Mouse (Mus musculus) gastrocnemius, postnatal 25 days (tissue): ENCODE data around the gene Cfap97. TPM values are rescaled to one million over a fixed set of nuclear protein-coding genes. Genes with fewer than 3 reads are reported as not detected.
"Not testable (repeated sequence)": the region's sequence is repeated elsewhere in the genome, so short reads cannot be mapped to it uniquely, and the experiment has no call there.

Experiments
- DNase-seq: peaks from one replicate; pipeline ENCODE4 v3.0.0; 2022
- microRNA-seq, 2 experiments: library from miRNA; unstranded; fragments of <30 nt; microRNA quantifications; one replicate each; pipeline ENCODE4 v1.2.0; 2021; ENCODE audit warnings: borderline replicate concordance in 2 of 2
- total RNA-seq, 2 experiments: library from RNA; stranded (reverse); gene quantifications; 1 replicate in 1 of 2; 2 replicates in 1 of 2; pipeline ENCODE4 v1.2.3; 2021

The Cfap97 gene
- total RNA-seq, 2 experiments from 2014 or later: 11.1 to 11.3 TPM

DNA sequence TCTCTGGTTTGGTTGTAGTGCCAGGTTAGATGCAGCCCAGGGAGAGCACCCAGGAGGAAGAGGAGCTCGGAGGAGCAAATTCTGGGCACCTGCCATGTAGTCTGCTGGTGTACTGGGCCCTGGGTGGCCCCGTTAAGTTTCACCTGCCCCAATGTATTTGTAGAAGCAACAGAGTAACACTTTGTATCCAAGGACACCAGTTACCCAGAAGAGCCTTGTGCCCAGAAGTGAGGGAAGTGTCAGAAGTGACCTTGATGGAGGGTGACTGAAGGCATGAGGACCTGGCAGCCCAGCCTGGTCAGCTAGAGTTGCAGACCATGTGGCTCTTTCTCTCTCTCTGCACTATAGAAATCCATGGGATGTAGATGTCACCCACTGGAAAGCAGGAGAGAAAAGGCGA, 69.0 kb downstream of the Cfap97 start:
- peak; percentile 57 for DNase-seq

DNA sequence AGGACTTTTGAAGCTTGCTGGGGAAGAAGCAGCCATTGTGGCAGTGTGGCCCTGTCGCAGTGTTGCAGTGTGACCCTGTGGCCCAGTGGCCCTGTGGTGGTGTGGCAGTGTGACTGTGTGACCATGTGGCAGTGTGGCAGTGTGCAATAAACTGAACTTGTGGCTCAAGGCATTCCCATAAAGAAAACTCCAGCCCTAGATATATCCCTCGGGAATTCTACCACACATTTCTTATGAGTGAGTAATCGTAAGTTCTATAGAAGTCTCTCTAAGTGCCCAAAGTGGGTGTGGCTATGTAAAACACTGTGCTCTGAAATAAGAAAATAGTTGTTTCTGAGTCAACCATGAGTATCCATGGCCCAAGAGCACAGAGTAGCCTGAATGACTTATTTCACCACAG, 73.9 kb downstream of the Cfap97 start:
- no peak for DNase-seq

DNA sequence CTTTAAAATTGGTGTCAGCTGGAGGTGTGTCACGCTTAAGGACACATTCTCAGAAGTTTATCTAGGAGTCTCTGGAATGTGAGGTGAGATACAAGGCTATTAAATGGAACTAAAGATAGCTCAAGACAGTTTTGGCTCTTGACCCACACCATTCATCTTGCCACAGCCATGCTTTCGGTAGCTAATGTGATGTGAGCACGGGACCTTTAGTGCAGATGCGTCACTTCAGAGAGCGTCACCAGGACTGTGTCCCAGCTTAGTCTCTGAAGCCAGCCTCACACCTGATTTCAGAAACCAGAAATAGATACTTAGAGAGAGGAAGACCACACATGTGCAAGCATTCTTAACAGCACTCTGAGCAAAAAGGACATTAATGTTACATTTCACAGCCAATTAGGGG, 75.1 kb downstream of the Cfap97 start:
- DNase-seq: no peak

DNA sequence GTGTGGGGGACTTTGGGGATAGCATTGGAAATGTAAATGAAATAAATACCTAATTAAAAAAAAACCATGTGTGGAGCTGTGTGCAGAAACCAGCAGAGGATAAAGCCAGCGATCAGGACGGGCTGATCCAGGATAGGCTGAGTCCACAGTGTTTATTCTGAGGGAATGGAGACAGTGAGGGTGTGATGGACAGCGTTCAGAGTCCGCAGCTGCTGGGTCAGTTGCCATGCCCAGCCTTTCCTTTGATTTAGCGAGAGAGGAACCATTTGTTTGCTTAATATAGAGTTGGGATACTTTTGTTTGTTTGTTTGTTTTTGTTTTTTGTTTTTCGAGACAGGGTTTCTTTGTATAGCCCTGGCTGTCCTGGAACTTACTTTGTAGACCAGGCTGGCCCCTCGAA, 80.4 kb downstream of the Cfap97 start:
- not testable (repeated sequence) for DNase-seq

DNA sequence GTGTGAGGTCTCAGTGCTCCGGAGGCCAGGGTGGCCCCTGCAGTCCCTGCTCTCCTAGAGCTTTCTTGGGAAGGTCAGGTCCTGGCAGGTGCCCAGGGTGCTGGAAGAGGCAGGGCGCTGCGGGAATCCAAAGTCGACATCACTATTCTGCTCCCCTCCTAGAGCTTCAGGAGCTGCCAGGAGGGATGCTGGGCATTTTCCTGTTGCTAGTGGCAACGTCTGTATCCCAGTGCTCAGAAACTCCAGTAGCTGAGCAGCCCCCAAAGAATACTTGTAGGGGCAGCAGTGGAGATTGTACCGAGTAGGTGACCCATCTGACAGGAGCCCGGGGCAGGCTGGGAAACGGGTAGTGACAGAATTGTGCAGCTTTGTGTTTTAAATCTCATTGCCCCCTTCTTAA, 81.2 kb downstream of the Cfap97 start:
- no peak for DNase-seq

DNA sequence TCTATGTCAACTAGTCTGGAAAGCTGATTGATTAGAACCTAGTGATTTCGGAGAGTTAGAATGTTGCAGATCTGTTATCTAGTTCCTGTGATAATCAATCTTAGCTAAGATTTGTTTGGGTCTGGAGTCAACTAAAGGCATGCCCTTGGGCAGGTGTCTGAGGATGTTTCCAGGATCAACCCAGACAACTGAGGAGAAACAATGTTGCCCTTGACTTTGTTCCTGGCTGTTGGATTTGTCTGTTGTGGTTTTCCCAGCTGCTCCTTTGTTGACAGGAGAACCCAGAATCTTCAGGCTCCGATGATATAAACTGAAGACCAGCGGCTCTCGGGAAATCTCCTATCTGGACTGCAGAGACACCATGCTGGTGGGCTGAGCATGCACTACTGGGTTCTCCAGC, 83.2 kb downstream of the Cfap97 start:
- DNase-seq: no peak

DNA sequence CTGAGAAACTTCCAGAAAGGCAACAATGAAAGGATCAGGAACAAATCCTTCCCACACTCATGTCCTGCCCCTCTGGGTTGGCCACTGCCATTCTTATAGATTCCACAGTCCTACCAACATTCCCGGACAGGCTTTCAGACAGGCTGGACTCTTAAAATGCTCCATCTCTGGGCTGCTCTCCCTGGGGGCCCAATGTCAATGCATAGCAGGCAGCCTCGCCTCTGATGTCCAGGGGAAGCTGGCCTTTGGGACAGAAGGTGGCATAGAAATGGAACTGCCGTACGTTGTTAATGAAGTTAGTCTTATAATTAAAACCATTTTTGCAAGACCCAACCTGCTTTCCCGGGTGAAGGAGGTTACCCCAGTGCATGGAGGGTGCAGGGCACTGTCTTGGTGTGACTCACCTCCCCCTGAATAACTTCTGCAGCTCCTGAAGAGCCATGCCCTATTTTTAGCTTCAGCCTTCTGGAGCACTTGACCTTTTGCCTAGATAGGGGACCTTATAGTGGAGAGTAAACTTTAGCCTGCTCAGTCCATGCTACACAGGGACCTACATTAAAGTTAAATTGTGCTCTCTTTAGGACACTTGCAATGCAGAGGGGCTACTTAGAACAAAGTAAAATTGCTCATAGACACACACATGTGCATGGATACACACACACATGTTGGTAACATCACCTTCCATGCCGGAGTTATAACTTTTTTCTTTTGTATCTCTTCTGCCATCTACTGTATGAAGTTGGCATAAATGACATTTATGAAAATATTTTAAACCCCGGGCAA, 85.1 kb downstream of the Cfap97 start:
- DNase-seq: peak; percentile 46

DNA sequence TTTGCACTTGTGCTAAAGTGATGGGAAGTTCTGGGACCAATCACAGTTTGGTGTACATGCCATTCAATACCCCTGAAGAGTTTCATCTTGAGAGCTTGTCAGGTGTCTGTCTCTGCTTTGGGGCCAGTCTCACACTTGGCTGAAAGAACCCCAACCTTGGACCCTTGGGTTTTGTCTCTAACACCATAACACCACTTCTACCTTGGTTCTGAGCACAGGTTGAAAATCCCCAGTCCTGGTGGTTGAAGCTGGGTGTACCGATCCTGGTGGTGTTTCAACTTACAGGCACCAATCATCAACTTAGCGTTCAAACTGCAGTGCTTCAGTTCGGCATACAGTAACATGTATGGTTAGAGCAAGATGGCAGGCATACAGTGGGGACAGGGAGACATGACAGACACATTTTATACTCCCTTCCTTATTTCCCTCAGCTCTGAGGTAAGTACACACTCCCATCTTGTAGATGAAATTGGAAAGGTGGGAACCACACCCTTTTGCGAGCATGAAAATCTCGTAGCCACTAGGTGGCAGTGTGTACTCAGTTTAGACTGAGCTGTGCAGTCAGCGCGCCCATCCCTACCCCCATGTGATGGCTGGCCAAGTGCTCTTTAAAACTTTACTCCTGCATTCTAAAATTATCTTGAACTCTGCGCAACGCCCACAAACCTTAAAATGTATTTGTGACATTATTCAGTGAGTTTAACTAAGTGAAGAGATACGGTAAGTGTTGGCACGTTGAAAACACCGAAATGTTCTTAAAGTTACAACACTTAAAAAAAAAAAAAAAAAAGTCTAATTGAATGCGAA, 90.2 kb downstream of the Cfap97 start:
- DNase-seq: peak; percentile 42

DNA sequence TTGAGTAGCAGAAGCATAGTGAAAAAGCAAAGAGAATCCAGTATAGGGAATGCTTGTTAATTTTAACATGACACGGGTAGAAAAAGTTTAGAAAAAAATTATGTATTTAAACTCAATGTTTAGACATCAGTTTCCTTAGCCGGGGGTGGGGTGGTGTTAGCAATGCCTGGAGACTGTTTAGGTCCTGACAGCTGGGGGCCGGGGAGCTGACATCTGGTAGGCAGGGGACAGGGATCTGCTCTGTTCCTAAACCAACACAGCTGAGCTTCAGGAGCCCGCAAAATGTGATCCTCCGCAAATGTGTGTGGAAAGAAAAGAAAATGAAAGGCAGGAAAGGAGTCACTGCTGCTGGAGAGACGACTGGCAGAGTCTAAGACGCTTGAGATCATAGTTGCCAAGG, 91.4 kb downstream of the Cfap97 start:
- DNase-seq: no peak

Small RNA genes lying within 50 kb of the gene (microRNA-seq; reads per million reads assigned to microRNA genes)
- 0 reads per million in 2 experiments for gene Gm23812

Other genes starting within 250 kb of the Cfap97 start
- not detected for gene Ccdc110, start 217.2 kb upstream of the Cfap97 start, total RNA-seq
- gene 1700029J07Rik, start 176.5 kb upstream of the Cfap97 start, total RNA-seq: under 1 TPM; 0.16 to 0.61 TPM
- gene Ufsp2, start 176.2 kb upstream of the Cfap97 start, total RNA-seq: 10 to 100 TPM; 39.0 to 41.3 TPM
- gene Lrp2bp, start 152.5 kb upstream of the Cfap97 start, total RNA-seq: 1 to 10 TPM; 1.6 to 1.7 TPM
- 1 to 10 TPM; 2.2 to 3.2 TPM for gene Ankrd37, start 146.1 kb upstream of the Cfap97 start, total RNA-seq
- 1 to 10 TPM; 4.7 to 5.5 TPM for gene Snx25, start 388 bp downstream of the Cfap97 start, total RNA-seq
- 1,000 to 10,000 TPM; 2,973 to 3,130 TPM for gene Slc25a4, start 59.5 kb downstream of the Cfap97 start, total RNA-seq
- 1 to 10 TPM; 1.6 to 1.8 TPM for gene Helt, start 142.9 kb downstream of the Cfap97 start, total RNA-seq